Mouse (Mus musculus): ENCODE results near the gene Lamtor4.

- TF ChIP-seq GATA1 (IDR thresholded peaks at IDR 0.05; ENCODE audit: low read length), result no peak
- TF ChIP-seq TAL1 (IDR thresholded peaks at IDR 0.05; ENCODE audit: low read length), result no peak
Measured at GRCm38 (mm10) chr5:138258078-138258477, 2.8 kb downstream of the Lamtor4 start.
